Mouse (Mus musculus) testis, adult 10 weeks (tissue): Measurements from ENCODE around the gene Gcm2. TPM values are rescaled to one million over a fixed set of nuclear protein-coding genes. Genes with fewer than 3 reads are reported as not detected.

Experiments used
- polyA plus RNA-seq: library from polyadenylated mRNA; stranded (reverse); fragments of 350-450 nt; fragmentation: Illumina TruSeq; extraction: RNeasy Lipid Tissue Mini Kit (QIAGEN cat#74804); gene quantifications from one replicate; pipeline ENCODE4 v1.2.3, GENCODE M21; 2014; ENCODE audit warnings: low read depth, low replicate concordance

The Gcm2 gene
- not detected for polyA plus RNA-seq

GRCm38 (mm10) chr13:41110935-41111334 is at the start of gene Gcm2:
Gene Gcm2, minus strand, starts transcription at chr13:41111035.

GRCm38 (mm10) chr13:41113940-41114339 is 3.1 kb upstream of the Gcm2 start, which contains the start of gene Sycp2l:
Gene Sycp2l, plus strand, starts transcription at chr13:41114307.

GRCm38 (mm10) chr13:41079421-41079780 is 31.4 kb downstream of the Gcm2 start, which contains the start of gene Mak:
Gene Mak, minus strand, starts transcription at chr13:41079706.

Other genes starting within 250 kb of the Gcm2 start
- 46.7 TPM for gene Pak1ip1, start 110.0 kb downstream of the Gcm2 start, polyA plus RNA-seq
- gene Tmem14c, start 94.7 kb downstream of the Gcm2 start, polyA plus RNA-seq: 7.4 TPM
- gene Mak, start 31.3 kb downstream of the Gcm2 start, polyA plus RNA-seq: 262 TPM
- 0.48 TPM for gene Sycp2l, start 3.3 kb upstream of the Gcm2 start, polyA plus RNA-seq
- gene Elovl2, start 109.4 kb upstream of the Gcm2 start, polyA plus RNA-seq: 224 TPM
- gene Smim13, start 138.8 kb upstream of the Gcm2 start, polyA plus RNA-seq: 77.3 TPM
- not detected for gene Gm17364, start 162.9 kb upstream of the Gcm2 start, polyA plus RNA-seq